Mouse (Mus musculus) frontal cortex, adult 2 months (tissue): ENCODE measurements around the gene Tnc. TPM values are rescaled to one million over a fixed set of nuclear protein-coding genes. Genes with fewer than 3 reads are reported as not detected.
"Not testable (repeated sequence)": the region's sequence is repeated elsewhere in the genome, so short reads cannot be mapped to it uniquely, and the experiment has no call there.

Source experiments
- DNase-seq, 2 experiments: peaks; one replicate each; pipeline ENCODE4 v3.0.0; 2022; ENCODE audit warnings: low spot score in 1 of 2; ENCODE audit errors: extremely low spot score in 1 of 2
- polyA plus RNA-seq: library from polyadenylated mRNA; depleted of rRNA; stranded (reverse); fragments of >200 nt; gene quantifications from 2 replicates; pipeline ENCODE4 v1.2.3, GENCODE M21; 2012

Gene Tnc
- polyA plus RNA-seq, 1 experiment = 3.7 TPM

- no peak for DNase-seq
Measured at GRCm38 (mm10) chr4:63971762-63972161, 75.1 kb downstream of the Tnc start.

- no peak for DNase-seq
Measured at GRCm38 (mm10) chr4:63970925-63971324, 75.9 kb downstream of the Tnc start.

DNA sequence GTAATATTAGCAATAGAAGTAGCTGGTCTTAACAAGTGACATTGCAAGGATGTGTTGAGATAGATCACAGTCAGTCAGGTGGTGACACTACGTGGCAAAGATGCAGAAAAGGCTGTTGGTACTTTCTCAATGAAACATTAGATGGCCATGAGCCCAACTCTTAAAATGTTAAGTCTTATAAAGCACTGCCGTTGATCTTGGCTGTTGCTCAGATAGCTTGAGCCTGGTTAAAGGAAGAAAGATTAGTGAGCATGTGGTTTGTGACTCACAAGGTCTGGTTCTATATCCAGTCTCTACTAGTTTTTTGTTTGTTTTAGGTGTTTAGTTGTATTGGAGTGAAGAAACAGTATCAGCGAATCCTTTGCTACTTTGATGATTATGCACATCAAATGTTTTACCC lies 76.9 kb downstream of the Tnc start:
- no peak for DNase-seq

GRCm38 (mm10) chr4:63963410-63963809 lies 83.4 kb downstream of the Tnc start:
- DNase-seq = no peak

DNA sequence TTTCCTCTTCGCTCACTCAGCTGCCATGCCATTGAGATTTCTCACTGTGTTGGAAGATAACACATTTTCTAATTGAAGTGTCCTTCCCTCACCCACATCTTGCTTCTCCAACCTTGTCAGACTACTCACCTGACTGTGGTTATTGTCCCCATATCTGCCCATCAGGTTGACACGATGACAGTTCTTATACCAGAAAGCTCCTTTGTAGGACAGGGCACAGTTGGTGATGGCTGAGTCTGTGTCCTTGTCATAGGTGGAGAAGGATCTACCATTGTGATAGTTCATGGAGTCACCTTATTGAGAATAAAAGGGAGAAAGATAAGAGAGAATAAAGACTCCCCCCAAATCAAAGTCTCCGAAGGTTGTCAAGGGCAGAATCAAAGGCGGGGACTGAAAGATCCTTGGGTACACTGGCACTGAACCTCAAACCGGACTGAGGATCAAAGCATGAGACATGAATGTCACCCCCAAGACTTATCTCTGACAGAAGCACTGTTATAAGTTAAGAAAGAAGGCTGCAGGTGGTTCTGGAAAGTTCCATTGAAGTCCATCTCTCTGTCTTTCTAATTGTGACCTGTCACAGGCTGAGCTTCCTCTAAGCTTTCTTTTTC lies 84.9 kb downstream of the Tnc start:
- no peak for DNase-seq

DNA sequence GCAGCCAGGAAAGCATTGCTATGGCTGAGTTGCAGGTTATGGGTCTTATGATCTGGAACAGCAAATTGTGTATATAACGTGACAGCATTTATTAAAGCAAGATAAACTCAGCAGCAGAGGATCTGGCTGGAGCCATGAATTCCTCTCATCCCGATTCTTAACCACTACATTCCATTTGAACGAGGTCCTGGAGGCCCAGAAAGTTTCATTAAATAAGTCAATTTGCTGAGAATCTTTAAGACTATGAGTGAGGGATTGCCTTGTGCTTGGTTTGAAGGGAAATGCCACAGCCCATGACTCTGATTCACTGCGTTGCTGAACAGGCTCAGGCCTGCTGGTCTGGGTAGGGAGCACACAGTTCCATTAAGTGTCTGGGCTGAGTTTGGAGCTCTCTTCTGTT lies 88.2 kb downstream of the Tnc start:
- DNase-seq = no peak

DNA sequence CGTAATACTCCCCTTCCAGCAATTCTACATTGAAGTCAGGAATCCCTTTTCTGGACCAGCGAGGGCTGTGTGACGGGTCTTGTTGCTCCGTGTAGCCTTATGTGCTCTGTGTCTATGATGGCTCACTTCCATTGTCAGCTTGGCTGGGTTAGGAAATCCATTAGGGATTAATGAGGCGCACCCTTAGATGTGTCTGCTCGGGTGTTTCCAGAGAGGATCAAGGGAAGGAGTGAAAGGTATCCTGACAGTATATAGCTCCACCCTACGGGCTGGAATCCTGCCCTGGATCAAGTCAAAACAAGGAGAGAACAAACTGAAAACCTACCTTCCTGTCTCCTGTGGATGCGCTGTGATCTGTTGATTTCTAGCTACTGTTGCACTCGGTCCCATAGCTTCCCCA lies 96.8 kb downstream of the Tnc start:
- DNase-seq = no peak

DNA sequence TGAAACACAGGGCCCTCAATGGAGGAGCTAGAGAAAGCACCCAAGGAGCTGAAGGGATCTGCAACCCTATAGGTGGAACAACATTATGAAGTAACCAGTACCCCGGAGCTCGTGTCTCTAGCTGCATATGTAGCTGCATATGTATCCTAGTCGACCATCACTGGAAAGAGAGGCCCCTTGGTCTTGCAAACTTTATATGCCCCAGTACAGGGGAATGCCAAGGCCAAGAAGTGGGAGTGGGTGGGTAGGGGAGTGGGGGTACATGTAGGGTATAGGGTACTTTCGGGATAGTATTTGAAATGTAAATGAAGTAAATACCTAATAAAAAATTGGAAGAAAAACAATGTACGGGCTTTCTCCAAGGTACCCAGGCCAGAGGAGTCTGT lies 98.1 kb downstream of the Tnc start:
- DNase-seq = not testable (repeated sequence)

- DNase-seq = peak; percentile 7 to 85
Measured at GRCm38 (mm10) chr4:63948066-63948687, 98.6 kb downstream of the Tnc start.

- DNase-seq = no peak
Measured at GRCm38 (mm10) chr4:63943813-63944212, 103.0 kb downstream of the Tnc start.

GRCm38 (mm10) chr4:63942875-63943274 lies 103.9 kb downstream of the Tnc start:
- no peak for DNase-seq

DNA sequence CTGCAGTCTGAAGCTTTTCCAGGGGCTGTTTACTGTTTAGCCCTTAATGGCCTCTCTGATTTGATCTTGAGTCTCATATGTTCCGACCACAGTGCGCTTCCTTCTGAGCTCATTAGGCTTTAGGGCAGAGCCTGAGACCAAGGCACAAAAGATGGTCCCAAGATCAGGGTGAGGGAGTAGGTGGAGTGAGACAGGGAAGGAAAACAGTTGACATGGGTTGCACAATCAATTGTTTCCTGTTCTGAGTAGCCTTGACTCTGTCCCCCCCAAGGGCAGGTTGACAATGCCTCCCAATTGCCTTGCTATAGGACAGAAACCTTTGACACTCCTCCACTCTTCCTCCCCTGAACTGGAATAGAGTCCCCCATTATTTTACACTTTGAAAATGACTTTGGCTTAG lies 105.4 kb downstream of the Tnc start:
- no peak for DNase-seq

GRCm38 (mm10) chr4:63939428-63939827 lies 107.4 kb downstream of the Tnc start:
- DNase-seq = no peak

DNA sequence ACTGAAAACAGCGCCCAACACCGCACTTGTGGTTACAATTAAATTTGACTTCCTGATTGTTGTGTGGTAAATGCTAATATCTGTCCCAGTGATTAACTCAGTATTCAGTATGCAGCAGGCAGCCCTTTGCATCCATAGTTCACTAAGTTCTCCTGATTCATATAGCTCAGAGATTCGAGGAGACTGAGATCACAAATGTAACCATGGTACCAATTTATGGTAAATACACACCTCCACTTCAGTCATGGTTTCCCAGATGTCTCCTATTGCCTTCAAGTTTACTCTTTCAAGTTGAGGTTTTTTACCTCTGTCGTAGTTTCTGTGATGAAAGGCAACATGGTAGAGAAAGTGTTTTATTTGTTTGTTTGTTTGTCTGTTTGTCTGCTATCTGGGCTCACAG lies 110.9 kb downstream of the Tnc start:
- DNase-seq = no peak

GRCm38 (mm10) chr4:63935314-63935713 lies 111.5 kb downstream of the Tnc start:
- no peak for DNase-seq

DNA sequence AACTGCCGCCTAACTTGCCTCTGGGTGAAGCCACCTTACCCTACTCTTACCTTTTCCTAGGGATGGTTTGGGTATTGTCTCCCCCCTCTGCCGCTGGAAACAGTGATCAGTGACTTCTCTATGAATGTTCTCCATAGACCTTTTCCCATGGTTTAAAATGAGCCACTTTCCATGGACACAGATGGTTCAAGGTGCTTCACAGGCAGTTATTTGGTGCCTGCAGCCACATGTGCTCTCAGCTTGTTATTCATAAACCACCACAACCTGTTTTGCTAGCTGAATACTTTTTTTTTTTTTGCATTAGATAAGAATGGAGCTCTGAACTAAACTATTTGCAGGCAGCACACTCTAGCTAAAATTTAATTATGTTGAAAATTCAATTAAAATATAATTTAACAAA lies 116.0 kb downstream of the Tnc start:
- DNase-seq = no peak

DNA sequence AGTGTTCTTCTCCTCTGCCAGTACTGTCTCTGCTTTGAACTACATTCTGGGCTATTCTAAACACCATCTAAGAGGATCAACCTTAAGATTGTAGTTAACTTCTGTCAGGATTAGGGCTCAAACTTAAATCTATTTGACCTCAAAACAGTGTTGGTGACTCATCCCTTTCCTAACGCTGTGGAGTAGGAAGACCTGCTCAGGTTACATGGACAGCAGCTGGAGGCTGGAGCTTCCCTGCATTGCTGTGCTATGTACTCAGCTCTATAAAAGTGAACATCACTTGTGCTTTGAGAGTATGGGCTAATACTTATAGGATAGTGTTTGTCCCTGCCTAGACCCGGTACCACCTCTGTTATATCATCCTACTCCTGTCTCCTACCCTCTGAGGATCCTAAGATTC lies 117.3 kb downstream of the Tnc start:
- DNase-seq = no peak

- DNase-seq = no peak
Measured at GRCm38 (mm10) chr4:63928192-63928591, 118.6 kb downstream of the Tnc start.

- DNase-seq = no peak
Measured at GRCm38 (mm10) chr4:63917181-63917580, 129.6 kb downstream of the Tnc start.

- no peak for DNase-seq
Measured at GRCm38 (mm10) chr4:63916753-63917152, 130.1 kb downstream of the Tnc start.

DNA sequence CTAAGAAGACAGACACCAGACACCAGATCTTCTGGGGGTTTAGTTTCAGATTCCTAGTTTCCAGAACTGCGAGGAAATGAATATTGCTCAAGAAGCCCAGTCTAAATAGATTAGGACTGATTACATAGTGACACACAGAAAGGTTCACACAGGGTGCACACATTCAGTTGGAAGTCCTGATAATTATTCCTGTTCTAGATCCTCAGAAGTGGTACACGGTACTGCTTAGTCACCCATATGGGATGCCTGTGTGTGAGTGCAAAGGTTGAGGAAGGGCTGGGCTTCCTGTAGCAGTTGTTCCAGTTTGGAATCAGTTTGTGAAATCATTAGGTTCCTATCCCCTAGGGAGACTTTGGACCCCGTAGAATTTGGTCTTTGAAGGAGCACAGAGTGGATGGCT lies 130.5 kb downstream of the Tnc start:
- no peak for DNase-seq
